Mouse (Mus musculus) forelimb bud, embryonic 11.5 days (tissue): Measurements from ENCODE around the gene Dync1li2.
A peak's percentile ranks its signal among the peaks of the same experiment; 100 is the strongest.

Source experiments
- DNase-seq: peaks from one replicate; pipeline ENCODE4 v3.0.0-alpha.2; 2012; ENCODE audit warnings: low read depth, low spot score

Gene Dync1li2

GRCm38 (mm10) chr8:104414204-104414603 lies 28.6 kb downstream of the Dync1li2 start:
- DNase-seq: no peak

DNA sequence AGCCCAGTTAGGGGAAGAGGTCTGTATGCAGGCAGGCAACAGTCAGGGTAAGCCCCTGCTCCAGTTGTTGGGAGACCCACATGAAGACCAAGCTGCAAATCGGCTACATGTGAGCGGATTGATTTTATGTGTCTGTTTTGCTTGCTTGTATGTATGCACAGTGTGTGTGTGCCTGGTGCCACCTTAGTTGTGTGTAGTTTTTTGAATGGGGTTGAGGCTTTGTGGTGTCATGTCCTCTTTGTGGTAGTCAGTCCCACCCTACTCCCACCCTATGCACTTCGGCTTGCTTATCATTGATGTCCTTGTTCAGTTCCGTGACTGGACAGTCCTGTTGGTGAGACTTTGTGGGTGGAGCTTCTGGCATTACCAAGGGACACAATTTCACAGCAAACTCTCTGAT lies 29.1 kb downstream of the Dync1li2 start:
- no peak for DNase-seq

- DNase-seq: no peak
Measured at GRCm38 (mm10) chr8:104412805-104413532, 29.9 kb downstream of the Dync1li2 start.

DNA sequence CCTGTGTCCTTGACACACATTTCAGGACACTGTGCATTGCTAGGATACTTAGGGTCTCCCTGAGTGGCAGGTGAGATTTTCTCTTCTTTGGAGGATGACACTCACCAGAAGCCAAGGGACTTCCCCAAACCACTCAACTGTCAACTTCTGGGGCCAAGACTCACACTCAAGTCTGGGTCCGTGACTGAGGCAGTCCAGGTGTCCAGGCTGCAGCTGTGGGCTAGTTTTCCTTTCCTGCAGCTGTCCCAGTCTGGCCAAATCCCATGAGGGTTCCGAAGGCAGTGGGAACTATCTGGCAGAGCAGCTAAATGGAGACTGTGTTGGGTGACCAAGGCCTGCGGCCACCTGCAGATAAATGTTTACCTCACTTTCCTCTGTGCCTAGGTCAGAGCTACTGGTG lies 30.9 kb downstream of the Dync1li2 start:
- DNase-seq: no peak

DNA sequence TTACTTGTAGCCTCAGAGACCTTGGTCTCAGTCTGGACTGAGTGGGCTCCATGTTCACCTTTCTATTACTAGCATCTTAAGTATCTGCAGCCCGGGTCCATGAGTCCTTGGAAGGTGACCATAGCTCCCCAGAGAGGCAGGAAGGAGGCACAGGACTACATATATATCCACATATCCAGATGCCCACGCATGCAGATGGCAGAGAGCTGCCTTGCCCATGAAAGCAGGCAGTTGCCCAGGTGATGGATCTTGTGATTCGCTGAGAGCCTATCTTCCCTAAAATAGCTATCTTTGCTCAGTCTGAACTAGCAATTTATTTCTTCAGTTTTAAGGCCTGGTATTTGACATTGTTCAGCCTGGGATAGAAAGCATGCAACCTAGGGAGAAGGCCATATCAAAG lies 31.4 kb downstream of the Dync1li2 start:
- no peak for DNase-seq

GRCm38 (mm10) chr8:104410628-104411273 lies 32.1 kb downstream of the Dync1li2 start:
- DNase-seq: no peak

DNA sequence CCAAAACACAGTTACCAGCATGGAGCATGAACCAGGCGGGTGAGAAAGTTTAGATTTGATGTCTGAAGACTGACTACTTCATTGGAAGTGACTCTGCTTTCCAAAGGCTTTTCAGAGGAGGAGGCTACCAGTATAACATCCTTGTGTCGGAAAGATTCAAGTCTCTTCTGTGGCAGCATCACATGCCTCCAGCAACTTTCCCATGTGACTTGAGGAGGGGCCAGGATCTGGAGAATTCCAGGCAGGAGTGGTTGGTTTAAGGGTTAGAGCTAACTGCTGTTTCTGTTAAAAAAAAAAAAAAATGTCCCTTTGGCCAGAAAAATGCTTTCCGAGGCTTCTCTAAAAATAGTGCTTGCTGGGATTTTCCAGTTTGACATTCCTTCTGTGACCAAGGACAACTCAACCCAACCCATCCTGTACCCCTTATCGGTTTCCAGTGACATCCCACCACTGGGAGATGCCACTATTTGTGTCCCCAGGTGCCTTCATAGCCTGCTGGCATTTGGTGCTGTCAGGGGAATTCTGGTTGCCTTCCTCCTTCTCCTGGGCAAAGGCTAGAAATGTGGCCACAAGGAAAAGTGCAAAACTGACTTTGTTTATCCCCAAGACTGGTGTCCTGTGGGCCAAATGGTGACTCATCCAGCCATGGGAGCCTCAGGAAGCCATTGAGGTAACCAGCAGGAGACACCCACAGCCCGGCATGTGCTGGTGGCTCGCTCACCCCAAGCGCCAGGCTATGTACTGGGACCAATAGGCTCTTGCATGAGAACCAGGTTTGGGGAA lies 34.3 kb downstream of the Dync1li2 start:
- no peak for DNase-seq

DNA sequence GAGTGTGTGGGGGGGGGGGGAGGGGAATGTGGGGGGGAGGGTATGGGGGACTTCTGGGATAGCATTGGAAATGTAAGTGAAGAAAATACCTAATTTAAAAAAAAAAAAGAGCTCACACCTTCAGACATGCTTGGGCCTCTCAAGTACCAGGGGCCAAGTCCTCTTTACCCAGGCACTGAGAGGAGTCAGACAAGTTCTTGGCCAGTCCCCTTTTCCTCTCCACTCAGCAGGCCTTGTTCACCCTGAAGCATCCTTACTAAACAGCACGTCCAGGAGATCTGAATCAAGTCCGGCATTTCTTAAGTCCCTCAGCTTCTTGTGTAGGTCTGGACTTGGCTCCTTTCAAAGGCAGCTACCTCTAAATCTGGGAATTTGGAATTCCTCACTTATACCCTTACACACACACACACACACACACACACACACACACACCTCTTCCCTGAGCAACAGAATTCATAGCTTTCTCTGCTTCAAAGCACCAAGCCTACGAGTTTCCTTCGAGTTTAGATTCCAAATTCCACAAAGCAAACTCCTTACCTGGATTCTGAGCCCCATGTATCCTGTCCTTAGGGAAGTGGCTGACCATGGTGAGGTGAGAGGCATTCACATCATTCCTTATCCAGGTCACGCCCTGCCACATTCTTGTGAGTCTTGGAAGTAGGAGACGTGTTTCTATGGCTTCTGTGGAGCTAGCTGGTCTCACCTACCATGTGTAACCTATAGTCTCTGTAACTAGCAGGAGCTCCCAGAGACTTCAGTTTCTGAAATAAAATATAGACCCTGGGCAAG lies 36.3 kb downstream of the Dync1li2 start:
- no peak for DNase-seq

- no peak for DNase-seq
Measured at GRCm38 (mm10) chr8:104405430-104406187, 37.2 kb downstream of the Dync1li2 start.

DNA sequence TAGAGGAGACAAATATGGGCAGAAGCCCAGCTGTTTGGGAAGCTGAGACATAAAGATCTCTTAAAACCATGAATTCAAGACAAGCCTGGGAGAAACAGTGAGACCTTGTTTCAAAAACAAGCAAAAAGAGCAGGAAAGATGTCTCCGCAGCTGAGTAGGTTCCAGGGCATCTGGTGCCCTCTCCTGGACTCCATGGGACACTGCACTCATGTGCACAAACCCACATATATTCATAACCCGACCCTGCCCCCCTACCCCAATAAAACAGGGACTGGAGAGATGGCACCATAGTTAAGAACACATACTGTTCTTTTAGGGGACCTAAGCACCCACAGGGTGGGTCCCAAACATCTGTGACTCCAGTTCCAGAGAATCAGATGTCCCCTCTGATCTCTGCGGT lies 39.3 kb downstream of the Dync1li2 start:
- no peak for DNase-seq

DNA sequence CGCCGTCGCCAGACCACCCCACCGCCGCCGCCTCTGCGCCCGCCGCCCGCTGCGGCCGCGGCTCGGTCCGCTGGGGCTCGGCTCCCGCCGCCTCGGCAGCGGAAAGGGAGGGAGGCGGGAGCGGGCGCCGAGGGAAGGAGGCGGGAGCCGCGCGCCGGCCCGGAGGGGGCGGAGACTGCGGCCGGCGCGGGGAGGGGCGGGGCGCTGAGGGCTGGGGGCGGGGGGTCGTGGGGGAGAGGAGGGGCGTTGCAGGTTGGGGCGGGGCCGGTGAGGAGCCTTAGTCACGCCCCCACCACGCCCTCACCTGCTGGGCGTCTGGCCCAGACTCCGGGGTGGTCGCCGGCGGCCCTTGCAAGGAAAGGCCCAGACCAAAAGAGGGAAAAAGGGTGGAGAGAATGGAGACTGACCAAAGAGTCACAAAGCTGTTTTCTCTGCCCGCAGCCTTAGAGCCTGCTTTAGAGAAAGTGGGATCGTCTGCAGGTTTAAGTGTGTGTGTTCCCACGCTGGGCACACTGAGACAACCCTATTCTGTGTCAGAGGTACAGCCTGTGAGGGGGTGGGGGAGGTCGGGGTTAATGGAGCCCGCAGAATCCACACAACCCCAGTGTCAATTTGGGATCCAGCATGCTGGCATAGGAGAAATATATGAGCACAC lies 47.0 kb downstream of the Dync1li2 start, which contains the start of gene Cmtm4:
Gene Cmtm4 (minus strand): TSS at position 105 of the 655 bp plus-strand sequence.
- peak; percentile 51 for DNase-seq

DNA sequence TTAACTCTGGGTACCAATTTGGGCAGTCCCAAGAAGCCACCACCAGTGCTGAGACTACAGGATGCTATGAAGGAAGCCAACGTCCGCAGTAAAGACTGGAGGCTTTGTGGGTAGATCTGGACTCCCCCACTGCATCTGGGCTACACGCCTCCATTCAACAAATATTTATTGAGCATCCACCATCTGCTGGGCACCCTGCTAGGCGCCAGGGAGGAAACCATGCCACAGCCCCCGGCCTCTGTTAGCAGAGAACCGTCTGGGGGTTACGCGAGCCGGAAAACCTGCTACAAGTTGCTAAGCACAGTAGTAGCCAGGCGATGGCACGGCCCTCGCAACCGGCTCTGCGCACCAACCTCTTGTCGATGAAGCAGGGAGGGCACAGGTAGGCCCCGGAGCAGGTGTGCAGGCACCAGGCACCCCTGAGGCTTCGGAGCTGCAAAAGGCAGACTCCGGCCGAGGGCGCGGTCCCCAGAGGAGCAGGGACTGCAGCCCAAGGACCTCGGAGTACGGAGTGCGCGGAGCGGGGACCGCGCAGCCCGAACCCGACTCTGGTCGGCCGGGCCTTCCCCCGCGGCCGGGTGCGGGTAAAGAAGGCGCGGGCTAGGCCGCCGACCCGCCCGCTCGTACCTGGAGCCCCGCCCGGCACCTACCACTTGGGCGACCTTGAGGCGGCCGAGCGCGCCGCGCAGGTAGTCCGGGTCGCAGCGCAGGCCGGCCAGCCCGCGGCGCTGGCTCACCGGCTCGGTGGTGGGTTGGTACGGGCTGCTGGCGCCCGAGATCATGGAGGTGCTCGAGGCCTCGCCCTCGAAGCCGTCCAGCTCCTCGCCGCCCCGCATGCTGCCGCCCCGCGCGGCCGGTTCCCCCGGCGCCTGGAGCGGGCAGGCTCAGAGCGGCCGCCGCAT lies 47.8 kb downstream of the Dync1li2 start:
- DNase-seq: no peak

DNA sequence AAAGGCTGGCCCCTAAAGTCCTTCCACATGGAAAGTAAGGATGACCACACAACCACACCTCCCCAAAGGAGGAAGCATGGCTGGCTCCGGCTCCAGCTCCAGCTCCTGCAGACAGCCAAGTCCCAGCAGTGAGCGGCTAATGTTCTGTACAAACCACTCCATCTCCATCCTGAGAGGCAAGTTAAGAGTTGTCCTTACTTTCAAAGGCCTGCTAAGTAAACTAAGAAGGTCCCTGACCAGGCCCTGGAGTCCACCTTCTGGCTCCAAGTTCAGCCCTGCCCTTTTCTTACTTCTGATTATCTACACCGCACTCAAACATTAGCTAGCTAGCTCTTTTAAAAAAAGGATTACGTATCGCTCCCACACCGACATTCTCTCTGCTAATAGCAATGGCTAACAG lies 49.1 kb downstream of the Dync1li2 start:
- no peak for DNase-seq

- DNase-seq: no peak
Measured at GRCm38 (mm10) chr8:104393139-104393538, 49.7 kb downstream of the Dync1li2 start.

GRCm38 (mm10) chr8:104390245-104390644 lies 52.6 kb downstream of the Dync1li2 start:
- no peak for DNase-seq

DNA sequence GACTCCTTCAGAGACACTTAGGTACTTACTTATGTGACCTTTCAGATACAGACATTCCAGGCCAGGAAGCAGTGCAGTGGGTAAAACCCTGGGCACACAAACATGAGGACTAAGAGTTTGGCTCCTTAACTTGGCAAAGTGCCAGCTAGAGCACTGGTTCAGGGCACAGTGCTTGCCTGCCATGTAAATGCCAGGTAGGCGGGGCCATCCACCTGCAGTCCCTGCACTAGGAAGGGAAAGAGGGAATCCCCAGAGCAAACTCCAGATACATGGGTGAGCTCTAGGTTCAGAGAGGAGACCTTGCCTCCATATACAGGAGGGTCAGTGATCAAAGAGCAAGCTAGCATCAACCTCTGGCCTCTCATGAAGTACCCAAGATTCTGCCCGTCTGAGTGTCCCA lies 54.9 kb downstream of the Dync1li2 start:
- DNase-seq: no peak

GRCm38 (mm10) chr8:104387501-104387900 lies 55.3 kb downstream of the Dync1li2 start:
- DNase-seq: no peak

DNA sequence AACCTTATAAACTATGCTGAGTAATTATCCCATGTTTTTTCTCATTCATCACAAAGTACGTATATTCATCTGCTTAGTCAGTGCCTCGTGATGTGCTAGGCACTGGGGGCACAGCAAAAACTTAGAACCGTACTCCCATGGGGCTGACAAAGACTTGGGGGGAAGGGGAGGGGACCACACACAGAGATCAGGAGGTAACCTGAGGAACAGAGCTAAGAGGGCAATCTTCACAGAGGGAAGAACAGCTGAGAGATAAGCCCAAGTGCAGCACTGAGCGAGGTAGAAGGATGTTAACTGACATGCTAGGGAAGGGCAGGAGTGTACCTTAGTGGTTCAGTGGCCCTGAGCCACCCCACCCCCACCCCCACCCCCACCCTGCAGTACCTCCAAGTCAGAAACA lies 56.2 kb downstream of the Dync1li2 start:
- DNase-seq: no peak

GRCm38 (mm10) chr8:104383977-104384376 lies 58.9 kb downstream of the Dync1li2 start:
- DNase-seq: no peak
